In genomic region chr13:26519054-26519453, GRCm38 (mm10) we compare ENCODE assay signal across 19 mouse cellular contexts.
DNase-seq lines count a peak whose midpoint lies in the region; ATAC-seq and TF ChIP-seq lines count a peak whose summit lies in the region.
"Had no signal": no experiment of that assay in that cellular context is flagged by ENCODE, and none has a peak within 500 bp of the region (broad histone marks: within the 10 kb centered on the region; RNA-seq: fewer than 3 reads in every experiment).

No protein-coding gene starts in this region.

- no peak overlapping the region for H3K27ac ChIP-seq in forebrain, embryonic 14.5 days (ENCODE audit: low read depth, low read length)
- H3K27ac ChIP-seq in forebrain, embryonic 11.5 days (ENCODE audit: low read depth, low read length) = no peak overlapping the region
- no peak overlapping the region for H3K27ac ChIP-seq in lung, embryonic 14.5 days (ENCODE audit: low read depth)
- no peak overlapping the region for H3K27ac ChIP-seq in forebrain, embryonic 16.5 days (ENCODE audit: low read length)
- H3K27ac ChIP-seq: heart, embryonic 13.5 days; hindbrain, embryonic 13.5 days had no signal

- H3K36me3 ChIP-seq in forebrain, embryonic 14.5 days (ENCODE audit: control insufficient read depth, insufficient read depth, low read length) = no peaks in the 10 kb centered on the region
- H3K36me3 ChIP-seq in forebrain, embryonic 11.5 days (ENCODE audit: control insufficient read depth, insufficient read depth, low read length) = no peaks in the 10 kb centered on the region
- H3K36me3 ChIP-seq in lung, embryonic 14.5 days (ENCODE audit: insufficient read depth) = no peaks in the 10 kb centered on the region
- H3K36me3 ChIP-seq in forebrain, embryonic 16.5 days (ENCODE audit: control insufficient read depth, insufficient read depth) = no peaks in the 10 kb centered on the region
- H3K36me3 ChIP-seq: heart, embryonic 13.5 days; hindbrain, embryonic 13.5 days had no signal

- peak; percentile 78 for ATAC-seq in forebrain, embryonic 14.5 days
- no peak for ATAC-seq in forebrain, embryonic 11.5 days (replicated peaks; ENCODE audit: low FRiP score)
- ATAC-seq in lung, embryonic 14.5 days (ENCODE audit: insufficient read depth) = no peak
- peak; percentile 68 for ATAC-seq in forebrain, embryonic 16.5 days
- ATAC-seq: inflammation-experienced regulatory T-cells, adult 6 months; intestine, postnatal 0 days had no signal

- no peak overlapping the region for H3K9ac ChIP-seq in forebrain, embryonic 14.5 days (ENCODE audit: low read length)
- H3K9ac ChIP-seq in forebrain, embryonic 11.5 days (ENCODE audit: low read length) = no peak overlapping the region
- H3K9ac ChIP-seq in lung, embryonic 14.5 days = no peak overlapping the region
- no peak overlapping the region for H3K9ac ChIP-seq in forebrain, embryonic 16.5 days (replicated peaks; ENCODE audit: low read depth, low read length)
- H3K9ac ChIP-seq: heart, embryonic 13.5 days; hindbrain, embryonic 13.5 days had no signal

- no peaks in the 10 kb centered on the region for H3K27me3 ChIP-seq in forebrain, embryonic 14.5 days (replicated peaks; ENCODE audit: control insufficient read depth, insufficient read depth, low read length)
- H3K27me3 ChIP-seq in forebrain, embryonic 11.5 days (ENCODE audit: control insufficient read depth, insufficient read depth, low read length) = no peaks in the 10 kb centered on the region
- no peaks in the 10 kb centered on the region for H3K27me3 ChIP-seq in lung, embryonic 14.5 days (ENCODE audit: insufficient read depth, low read length)
- no peaks in the 10 kb centered on the region for H3K27me3 ChIP-seq in forebrain, embryonic 16.5 days (replicated peaks; ENCODE audit: control insufficient read depth, insufficient read depth, low read length)
- H3K27me3 ChIP-seq: heart, embryonic 13.5 days; hindbrain, embryonic 13.5 days had no signal

- H3K4me2 ChIP-seq in forebrain, embryonic 14.5 days (ENCODE audit: low read length) = no peak overlapping the region
- H3K4me2 ChIP-seq in forebrain, embryonic 11.5 days (ENCODE audit: low read depth, low read length, severe bottlenecking) = no peak overlapping the region
- H3K4me2 ChIP-seq in lung, embryonic 14.5 days = no peak overlapping the region
- no peak overlapping the region for H3K4me2 ChIP-seq in forebrain, embryonic 16.5 days (ENCODE audit: low read length)
- H3K4me2 ChIP-seq: heart, embryonic 13.5 days; hindbrain, embryonic 13.5 days had no signal

- peak; percentile 85 for DNase-seq in forebrain, embryonic 14.5 days (ENCODE audit: low spot score)
- DNase-seq in forebrain, embryonic 11.5 days (ENCODE audit: low spot score) = no peak
- DNase-seq in lung, embryonic 14.5 days = peak; percentile 9
- DNase-seq in lung, postnatal 10 days = no peak
- peak; percentile 9 for DNase-seq in brain, adult 2 months (ENCODE audit: low read depth, low spot score)
- DNase-seq in testis, postnatal 10 days (ENCODE audit: low spot score) = no peak
- DNase-seq: adrenal gland, adult 8-10 months; adrenal gland, postnatal 36 days; cerebellum, adult 2 months; cerebellum, postnatal 10 days; gastrocnemius, postnatal 36 days; heart, adult 11 months; heart, postnatal 4 days; kidney, adult 8-10 months had no signal

- no peaks in the 10 kb centered on the region for H3K9me3 ChIP-seq in forebrain, embryonic 14.5 days (replicated peaks; ENCODE audit: control insufficient read depth, low read length)
- no peaks in the 10 kb centered on the region for H3K9me3 ChIP-seq in forebrain, embryonic 11.5 days (ENCODE audit: control insufficient read depth, low read length)
- no peaks in the 10 kb centered on the region for H3K9me3 ChIP-seq in lung, embryonic 14.5 days (ENCODE audit: low read depth, low read length)
- no peaks in the 10 kb centered on the region for H3K9me3 ChIP-seq in forebrain, embryonic 16.5 days (ENCODE audit: control insufficient read depth, low read length)
- H3K9me3 ChIP-seq: heart, embryonic 13.5 days; hindbrain, embryonic 13.5 days had no signal

- 3% methylated on average over 1 of the region's 1 CpGs for WGBS in forebrain, embryonic 14.5 days
- 50% methylated on average over 1 of the region's 1 CpGs for WGBS in forebrain, embryonic 11.5 days
- 41% methylated on average over 1 of the region's 1 CpGs for WGBS in lung, embryonic 14.5 days
- WGBS in forebrain, embryonic 16.5 days = 0% methylated on average over 1 of the region's 1 CpGs

- TF ChIP-seq CTCF in lung, embryonic 14.5 days (IDR thresholded peaks at IDR 0.05; ENCODE audit: low read depth) = no peak

- no peak overlapping the region for H3K4me3 ChIP-seq in forebrain, embryonic 14.5 days (ENCODE audit: low read depth, low read length)
- H3K4me3 ChIP-seq in forebrain, embryonic 11.5 days (ENCODE audit: low read depth, low read length) = no peak overlapping the region
- no peak overlapping the region for H3K4me3 ChIP-seq in lung, embryonic 14.5 days (ENCODE audit: low read depth, low read length)
- no peak overlapping the region for H3K4me3 ChIP-seq in forebrain, embryonic 16.5 days (replicated peaks; ENCODE audit: low read length)
- H3K4me3 ChIP-seq: heart, embryonic 13.5 days; hindbrain, embryonic 13.5 days had no signal

- H3K4me1 ChIP-seq in forebrain, embryonic 14.5 days (ENCODE audit: control insufficient read depth, insufficient read depth, low read length) = peaks cover 6% of the 10 kb centered on the region; the same call in 1 of the 2 replicates
- H3K4me1 ChIP-seq in forebrain, embryonic 11.5 days (replicated peaks; ENCODE audit: control insufficient read depth, insufficient read depth, low read length) = no peaks in the 10 kb centered on the region
- H3K4me1 ChIP-seq in lung, embryonic 14.5 days (ENCODE audit: insufficient read depth) = no peaks in the 10 kb centered on the region
- H3K4me1 ChIP-seq in forebrain, embryonic 16.5 days (replicated peaks; ENCODE audit: control insufficient read depth, insufficient read depth, low read length) = peaks cover 10% of the 10 kb centered on the region; the same call in 1 of the 2 replicates
- H3K4me1 ChIP-seq: hindbrain, embryonic 13.5 days had no signal

Comparison
In these comparisons a context has a peak if more than half of its experiments do, and no peak if none do; other contexts are left out.
1. ATAC-seq: peak in forebrain, embryonic 14.5 days (single experiment) and forebrain, embryonic 16.5 days (single experiment); none in forebrain, embryonic 11.5 days (single experiment) and lung, embryonic 14.5 days (single experiment).
2. DNase-seq: peak in forebrain, embryonic 14.5 days (single experiment), lung, embryonic 14.5 days (single experiment) and brain, adult 2 months (single experiment); none in forebrain, embryonic 11.5 days (single experiment), lung, postnatal 10 days (single experiment) and testis, postnatal 10 days (single experiment).